ENCODE assay signal across 11 mouse cellular contexts in the genomic region with DNA sequence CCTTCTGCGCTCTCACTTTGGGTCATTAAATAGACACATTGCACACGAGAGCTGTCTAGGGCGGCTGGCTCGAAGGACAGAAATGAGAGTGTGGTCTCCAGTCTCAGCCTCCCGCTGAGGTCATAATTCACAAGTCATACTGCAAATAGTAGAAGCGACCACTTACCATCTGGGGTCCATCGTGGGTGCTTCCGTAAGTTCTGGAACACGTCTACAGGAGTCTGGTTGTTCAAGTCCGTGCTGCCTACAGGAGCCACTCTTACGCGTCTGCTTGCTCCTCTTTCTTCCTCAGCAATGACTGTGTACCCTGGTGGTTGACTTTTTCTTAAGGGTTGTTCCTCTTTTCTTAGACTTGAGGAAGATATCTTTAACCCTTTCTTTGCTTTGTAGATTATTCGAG. TPM values are rescaled to one million over a fixed set of nuclear protein-coding genes. Genes with fewer than 3 reads are reported as not detected.
DNase-seq lines count a peak whose midpoint lies in the region; ATAC-seq and TF ChIP-seq lines count a peak whose summit lies in the region.
"Had no signal": no experiment of that assay in that cellular context is flagged by ENCODE, and none has a peak within 500 bp of the region (broad histone marks: within the 10 kb centered on the region; RNA-seq: fewer than 3 reads in every experiment).

A gene (minus strand): TSS at position 300 of the 400 bp plus-strand sequence.

- peak within 1 kb of the TSS; percentile 14; the same call in 1 of the 2 replicates for H3K4me3 ChIP-seq in liver, embryonic 15.5 days (replicated peaks)
- H3K4me3 ChIP-seq in small intestine, adult 2 months (ENCODE audit: low read depth, low read length) = peak within 1 kb of the TSS; percentile 30
- no peak within 1 kb of the TSS for H3K4me3 ChIP-seq in intestine, postnatal 0 days (ENCODE audit: low read depth, low read length)
- H3K4me3 ChIP-seq: intestine, embryonic 15.5 days; midbrain, embryonic 12.5 days had no signal

- peak within 1 kb of the TSS; percentile 14; the same call in 1 of the 2 replicates for H3K4me2 ChIP-seq in liver, embryonic 15.5 days
- H3K4me2 ChIP-seq in intestine, postnatal 0 days (replicated peaks; ENCODE audit: low read depth) = no peak within 1 kb of the TSS
- H3K4me2 ChIP-seq: intestine, embryonic 15.5 days; midbrain, embryonic 12.5 days had no signal

- H3K27ac ChIP-seq in liver, embryonic 15.5 days (replicated peaks) = no peak within 1 kb of the TSS
- no peak within 1 kb of the TSS for H3K27ac ChIP-seq in small intestine, adult 2 months (ENCODE audit: insufficient read depth, low read depth, low read length)
- H3K27ac ChIP-seq in intestine, postnatal 0 days (ENCODE audit: low read depth, low read length) = no peak within 1 kb of the TSS
- H3K27ac ChIP-seq: intestine, embryonic 15.5 days; midbrain, embryonic 12.5 days had no signal

- no peak for TF ChIP-seq CTCF in small intestine, adult 2 months (IDR thresholded peaks at IDR 0.05; ENCODE audit: extremely low read depth, insufficient read length, insufficient replicate concordance, low read depth, low read length)
- no peak for TF ChIP-seq CTCF in intestine, postnatal 0 days (IDR thresholded peaks at IDR 0.05; ENCODE audit: low read depth)

- TF ChIP-seq POLR2A in small intestine, adult 2 months (IDR thresholded peaks at IDR 0.05; ENCODE audit: low read depth, low read length) = no peak

- no peaks in the 10 kb centered on the region for H3K9me3 ChIP-seq in liver, embryonic 15.5 days (replicated peaks)
- H3K9me3 ChIP-seq in intestine, postnatal 0 days (ENCODE audit: control insufficient read depth) = no peaks in the 10 kb centered on the region
- H3K9me3 ChIP-seq: intestine, embryonic 15.5 days; midbrain, embryonic 12.5 days had no signal

- H3K4me1 ChIP-seq in liver, embryonic 15.5 days (replicated peaks) = no peaks in the 10 kb centered on the region
- H3K4me1 ChIP-seq in small intestine, adult 2 months (ENCODE audit: control insufficient read depth, insufficient read depth, insufficient read length, low read length) = no peaks in the 10 kb centered on the region
- no peaks in the 10 kb centered on the region for H3K4me1 ChIP-seq in intestine, postnatal 0 days (replicated peaks; ENCODE audit: control insufficient read depth, insufficient read depth, low read length)
- H3K4me1 ChIP-seq: intestine, embryonic 15.5 days; midbrain, embryonic 12.5 days had no signal

- 21% methylated on average over 13 of the region's 13 CpGs for WGBS in liver, embryonic 15.5 days (ENCODE audit: insufficient replicate concordance)
- 69% methylated on average over 13 of the region's 13 CpGs for WGBS in small intestine, adult 2 months
- 76% methylated on average over 13 of the region's 13 CpGs for WGBS in intestine, postnatal 0 days

- H3K9ac ChIP-seq in liver, embryonic 15.5 days = no peak within 1 kb of the TSS
- no peak within 1 kb of the TSS for H3K9ac ChIP-seq in intestine, postnatal 0 days (ENCODE audit: low read depth, low read length)
- H3K9ac ChIP-seq: intestine, embryonic 15.5 days; midbrain, embryonic 12.5 days had no signal

- H3K27me3 ChIP-seq in liver, embryonic 15.5 days = no peaks in the 10 kb centered on the region
- H3K27me3 ChIP-seq in small intestine, adult 2 months (ENCODE audit: control insufficient read depth, insufficient read depth, low read length) = no peaks in the 10 kb centered on the region
- no peaks in the 10 kb centered on the region for H3K27me3 ChIP-seq in intestine, postnatal 0 days (replicated peaks; ENCODE audit: control insufficient read depth, insufficient read depth, low read length)
- H3K27me3 ChIP-seq: intestine, embryonic 15.5 days; midbrain, embryonic 12.5 days had no signal

- no peak for ATAC-seq in liver, embryonic 15.5 days (ENCODE audit: insufficient read depth)
- ATAC-seq in intestine, postnatal 0 days = no peak

- DNase-seq in kidney, adult 9 months = peak; percentile 7
- DNase-seq in kidney, postnatal 10 days = no peak
- peak; percentile 76 for DNase-seq in MEL-GATA-1-ER (ENCODE audit: extremely low read depth, low read depth)
- no peak for DNase-seq in cerebellum, adult 9-10 months
- no peak for DNase-seq in cerebellum, adult 8-10 months
- DNase-seq: thymus, postnatal 36 days had no signal

- no peaks in the 10 kb centered on the region for H3K36me3 ChIP-seq in liver, embryonic 15.5 days (replicated peaks)
- H3K36me3 ChIP-seq in small intestine, adult 2 months (ENCODE audit: control insufficient read depth, insufficient read depth, low read length) = no peaks in the 10 kb centered on the region
- H3K36me3 ChIP-seq in intestine, postnatal 0 days (ENCODE audit: control insufficient read depth, insufficient read depth) = no peaks in the 10 kb centered on the region
- H3K36me3 ChIP-seq: intestine, embryonic 15.5 days; midbrain, embryonic 12.5 days had no signal

RNA-seq across cellular contexts. Expression of the gene that starts here (rescaled TPM):
- polyA plus RNA-seq in liver, embryonic 15.5 days (2015; fragmentation: Nextera tagmentation; extraction: Ambion mirVana) = 7.8 and 9.4 TPM in 2 replicates
- polyA plus RNA-seq in small intestine, adult 2 months (2012; rRNA removed) = 0.46 and 0.79 TPM in 2 replicates
- polyA plus RNA-seq in intestine, postnatal 0 days (2015; fragmentation: Nextera tagmentation; extraction: Ambion mirVana) = 1.2 and 1.6 TPM in 2 replicates

Comparison
In these comparisons a context has a peak if more than half of its experiments do, and no peak if none do; other contexts are left out.
1. DNase-seq: peak in kidney, adult 9 months (single experiment) and MEL-GATA-1-ER (single experiment); none in kidney, postnatal 10 days (single experiment), cerebellum, adult 9-10 months (single experiment) and cerebellum, adult 8-10 months (single experiment).